Mouse (Mus musculus): Measurements from ENCODE around the gene Pmvk. TPM values are rescaled to one million over a fixed set of nuclear protein-coding genes. Genes with fewer than 3 reads are reported as not detected.

Gene Pmvk
- polyA plus RNA-seq, 1 experiment from 2014 or later, result 52.7 TPM

DNA sequence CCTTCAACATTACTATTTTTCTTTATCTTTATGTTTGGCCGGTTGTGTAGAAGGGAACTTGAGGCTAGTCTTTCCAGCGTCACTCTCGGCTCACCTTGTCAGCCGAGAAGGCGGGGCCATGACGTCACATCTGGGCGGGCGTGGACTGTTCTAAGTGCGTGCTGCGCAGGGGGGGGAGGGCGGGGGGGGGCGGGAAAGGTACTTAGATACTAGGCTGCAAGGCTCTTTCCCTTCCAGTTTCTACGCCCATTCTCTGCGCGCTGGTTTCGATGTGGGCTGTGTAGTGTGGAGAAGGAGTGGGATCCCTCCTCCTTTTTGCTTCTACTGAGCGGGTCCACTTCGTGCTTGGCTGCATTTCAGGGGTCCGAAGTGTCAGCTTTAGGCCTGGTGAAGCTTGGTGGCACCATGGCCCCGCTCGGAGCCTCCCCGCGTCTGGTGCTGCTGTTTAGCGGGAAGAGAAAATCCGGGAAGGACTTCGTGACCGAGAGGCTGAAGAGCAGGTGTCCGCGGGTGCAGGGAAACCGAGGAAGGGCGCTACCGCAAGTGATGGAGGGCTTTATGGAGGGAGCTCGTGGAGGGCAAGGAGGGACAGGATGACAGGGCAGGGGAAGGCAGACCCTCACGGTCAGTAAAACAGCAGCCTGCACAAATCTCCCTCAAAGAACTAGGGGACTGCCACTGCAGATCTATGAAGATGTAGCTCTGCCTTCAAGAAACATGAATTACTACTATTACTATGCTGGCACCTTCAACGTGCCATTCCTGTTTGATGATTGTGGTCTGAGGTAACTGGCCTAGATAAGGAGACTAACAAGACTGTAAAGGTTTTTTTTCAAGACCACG lies 4.8 kb downstream of the Pmvk start:
- H3K4me2 ChIP-seq (ENCODE audit: low read length), result peak overlapping the region; percentile 82
- peak overlapping the region; percentile 70 for H3K9ac ChIP-seq (ENCODE audit: low read depth, low read length)
- peaks cover 8% of the 10 kb centered on the region for H3K4me1 ChIP-seq (replicated peaks; ENCODE audit: insufficient read depth, low read length)
- no peak for TF ChIP-seq CTCF (IDR thresholded peaks at IDR 0.05; ENCODE audit: low read depth)
- ATAC-seq (replicated peaks; ENCODE audit: low FRiP score, low read depth) (peak; percentile 88), DNase-seq (ENCODE audit: low spot score) (peak; percentile 89)
- no peaks in the 10 kb centered on the region for H3K36me3 ChIP-seq (ENCODE audit: insufficient read depth, low read length)
- H3K4me3 ChIP-seq (replicated peaks; ENCODE audit: low read depth, low read length), result peak overlapping the region; percentile 60
- WGBS, result under 1% methylated on average over 36 of the region's 36 CpGs
- peak overlapping the region; percentile 79; the same call in 1 of the 2 replicates for H3K27ac ChIP-seq
- H3K27me3 ChIP-seq (ENCODE audit: insufficient read depth, low read length), result no peaks in the 10 kb centered on the region
- H3K9me3 ChIP-seq (replicated peaks; ENCODE audit: low read length), result no peaks in the 10 kb centered on the region

DNA sequence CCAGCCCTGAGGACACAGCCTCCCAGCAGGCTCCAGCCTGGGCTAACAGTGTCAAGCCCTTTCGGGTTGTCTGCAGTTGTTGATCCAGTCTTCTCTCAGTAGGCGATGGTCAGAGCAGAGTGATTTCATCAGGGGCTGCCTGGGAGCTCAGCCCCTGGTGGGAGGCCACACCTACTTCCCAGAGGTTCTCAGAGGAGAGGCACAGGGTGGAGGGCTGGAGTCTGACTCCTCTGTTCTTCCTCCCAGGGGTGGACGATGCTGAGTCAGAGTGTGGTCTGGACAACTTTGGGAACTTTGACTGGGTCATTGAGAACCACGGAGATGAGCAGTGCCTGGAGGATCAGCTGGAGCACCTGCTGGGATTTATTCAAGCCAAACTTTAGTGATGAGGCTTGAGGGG lies 13.9 kb downstream of the Pmvk start:
- TF ChIP-seq CTCF (IDR thresholded peaks at IDR 0.05; ENCODE audit: low read depth), result no peak
- H3K4me2 ChIP-seq (ENCODE audit: low read length), result no peak overlapping the region
- H3K4me3 ChIP-seq (replicated peaks; ENCODE audit: low read depth, low read length), result no peak overlapping the region
- ATAC-seq (replicated peaks; ENCODE audit: low FRiP score, low read depth) (no peak), DNase-seq (ENCODE audit: low spot score) (no peak)
- no peaks in the 10 kb centered on the region for H3K27me3 ChIP-seq (ENCODE audit: insufficient read depth, low read length)
- no peaks in the 10 kb centered on the region for H3K4me1 ChIP-seq (replicated peaks; ENCODE audit: insufficient read depth, low read length)
- no peaks in the 10 kb centered on the region for H3K9me3 ChIP-seq (replicated peaks; ENCODE audit: low read length)
- H3K9ac ChIP-seq (ENCODE audit: low read depth, low read length), result no peak overlapping the region
- no peak overlapping the region for H3K27ac ChIP-seq
- 62% methylated on average over 4 of the region's 4 CpGs for WGBS
- H3K36me3 ChIP-seq (ENCODE audit: insufficient read depth, low read length), result peaks cover 3% of the 10 kb centered on the region; the same call in 1 of the 2 replicates

DNA sequence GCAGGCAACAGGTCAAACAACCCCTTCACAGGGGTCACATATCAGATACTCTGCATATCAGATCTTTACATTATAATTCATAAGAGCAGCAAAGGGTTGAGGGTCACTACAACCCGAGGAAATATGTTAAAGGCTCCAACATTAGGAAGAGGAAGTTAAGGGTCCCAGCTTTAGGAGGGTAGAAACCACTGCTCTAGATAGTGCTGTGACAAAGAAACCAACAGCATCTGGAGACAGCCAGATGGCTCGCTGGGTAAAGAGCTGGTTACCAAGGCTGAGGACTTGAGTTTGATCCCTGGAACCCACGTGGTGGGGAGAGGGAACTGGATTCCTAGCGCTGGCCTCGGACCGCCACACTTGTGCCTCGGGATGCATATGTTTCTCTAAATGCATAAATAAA lies 17.9 kb downstream of the Pmvk start:
- TF ChIP-seq CTCF (IDR thresholded peaks at IDR 0.05; ENCODE audit: low read depth), result no peak
- no peak overlapping the region for H3K9ac ChIP-seq (ENCODE audit: low read depth, low read length)
- no peaks in the 10 kb centered on the region for H3K9me3 ChIP-seq (replicated peaks; ENCODE audit: low read length)
- no peak overlapping the region for H3K4me3 ChIP-seq (replicated peaks; ENCODE audit: low read depth, low read length)
- WGBS, result 83% methylated on average over 7 of the region's 7 CpGs
- no peaks in the 10 kb centered on the region for H3K4me1 ChIP-seq (replicated peaks; ENCODE audit: insufficient read depth, low read length)
- peaks cover 3% of the 10 kb centered on the region; the same call in 1 of the 2 replicates for H3K36me3 ChIP-seq (ENCODE audit: insufficient read depth, low read length)
- H3K27ac ChIP-seq, result no peak overlapping the region
- no peak overlapping the region for H3K4me2 ChIP-seq (ENCODE audit: low read length)
- H3K27me3 ChIP-seq (ENCODE audit: insufficient read depth, low read length), result no peaks in the 10 kb centered on the region
- ATAC-seq (replicated peaks; ENCODE audit: low FRiP score, low read depth) (no peak), DNase-seq (ENCODE audit: low spot score) (no peak)

GRCm38 (mm10) chr3:89473838-89474237 lies 19.5 kb downstream of the Pmvk start:
- no peak overlapping the region for H3K27ac ChIP-seq
- H3K36me3 ChIP-seq (ENCODE audit: insufficient read depth, low read length), result no peaks in the 10 kb centered on the region; the same call in 1 of the 2 replicates
- H3K4me2 ChIP-seq (ENCODE audit: low read length), result no peak overlapping the region
- TF ChIP-seq CTCF (IDR thresholded peaks at IDR 0.05; ENCODE audit: low read depth), result no peak
- no peak overlapping the region for H3K4me3 ChIP-seq (replicated peaks; ENCODE audit: low read depth, low read length)
- no peak for DNase-seq (ENCODE audit: low spot score)
- ATAC-seq (replicated peaks; ENCODE audit: low FRiP score, low read depth), result no peak
- no peaks in the 10 kb centered on the region for H3K9me3 ChIP-seq (replicated peaks; ENCODE audit: low read length)
- no peaks in the 10 kb centered on the region for H3K27me3 ChIP-seq (ENCODE audit: insufficient read depth, low read length)
- no peak overlapping the region for H3K9ac ChIP-seq (ENCODE audit: low read depth, low read length)
- no peaks in the 10 kb centered on the region for H3K4me1 ChIP-seq (replicated peaks; ENCODE audit: insufficient read depth, low read length)
- WGBS, result 73% methylated on average over 6 of the region's 6 CpGs

- Histone ChIP-seq H3K9ac (ENCODE audit: low read depth, low read length) (no peak overlapping the region), H3K4me1 (replicated peaks; ENCODE audit: insufficient read depth, low read length) (no peaks in the 10 kb centered on the region), H3K27me3 (ENCODE audit: insufficient read depth, low read length) (no peaks in the 10 kb centered on the region), H3K4me2 (ENCODE audit: low read length) (no peak overlapping the region), H3K36me3 (ENCODE audit: insufficient read depth, low read length) (no peaks in the 10 kb centered on the region), H3K9me3 (replicated peaks; ENCODE audit: low read length) (no peaks in the 10 kb centered on the region), H3K4me3 (replicated peaks; ENCODE audit: low read depth, low read length) (no peak overlapping the region), H3K27ac (no peak overlapping the region)
- ATAC-seq (replicated peaks; ENCODE audit: low FRiP score, low read depth), result no peak
- no peak for DNase-seq (ENCODE audit: low spot score)
- 69% methylated on average over 6 of the region's 6 CpGs for whole genome bisulfite sequencing
- TF ChIP-seq CTCF (IDR thresholded peaks at IDR 0.05; ENCODE audit: low read depth), result no peak
Observed at GRCm38 (mm10) chr3:89479055-89479454, 24.7 kb downstream of the Pmvk start.

DNA sequence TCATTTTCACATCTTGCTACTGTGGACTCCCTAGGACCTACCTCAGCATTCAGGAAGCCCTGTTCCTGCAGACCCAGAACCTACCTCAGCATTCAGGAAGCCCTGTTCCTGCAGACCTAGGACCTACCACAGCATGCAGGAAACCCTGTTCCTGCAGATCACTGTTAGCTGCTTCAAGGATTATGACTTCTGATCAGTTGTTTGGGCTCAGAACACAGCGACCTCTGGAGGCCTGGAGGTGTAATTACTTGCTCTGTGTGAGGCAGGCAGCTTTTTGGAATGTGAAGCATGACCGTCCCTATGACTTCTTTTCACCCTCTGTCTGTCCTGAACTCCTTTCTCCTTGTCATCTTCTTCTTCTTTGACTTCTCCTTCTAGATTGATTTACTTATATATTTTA lies 27.1 kb downstream of the Pmvk start:
- H3K27ac ChIP-seq, result no peak overlapping the region
- no peaks in the 10 kb centered on the region for H3K36me3 ChIP-seq (ENCODE audit: insufficient read depth, low read length)
- DNase-seq (ENCODE audit: low spot score) (no peak), ATAC-seq (replicated peaks; ENCODE audit: low FRiP score, low read depth) (no peak)
- no peak overlapping the region for H3K4me2 ChIP-seq (ENCODE audit: low read length)
- no peaks in the 10 kb centered on the region for H3K27me3 ChIP-seq (ENCODE audit: insufficient read depth, low read length)
- no peaks in the 10 kb centered on the region for H3K9me3 ChIP-seq (replicated peaks; ENCODE audit: low read length)
- H3K4me1 ChIP-seq (replicated peaks; ENCODE audit: insufficient read depth, low read length), result no peaks in the 10 kb centered on the region
- TF ChIP-seq CTCF (IDR thresholded peaks at IDR 0.05; ENCODE audit: low read depth), result peak; percentile 78
- no peak overlapping the region for H3K4me3 ChIP-seq (replicated peaks; ENCODE audit: low read depth, low read length)
- WGBS, result 42% methylated on average over 2 of the region's 2 CpGs
- H3K9ac ChIP-seq (ENCODE audit: low read depth, low read length), result no peak overlapping the region

All from kidney, postnatal 0 days (tissue).